Mouse (Mus musculus) kidney, postnatal 0 days (tissue): ENCODE measurements around the gene Mical3. TPM values are rescaled to one million over a fixed set of nuclear protein-coding genes. Genes with fewer than 3 reads are reported as not detected.

Source experiments
- ATAC-seq: fragments of 200-750 bp; cut with Nextera tagmentation; replicated peaks from 2 replicates; pipeline ENCODE4 v1.8.0; 2017; ENCODE audit warnings: low read depth, moderate number of reproducible peaks, moderate TSS enrichment, moderate library complexity; ENCODE audit not compliant: low FRiP score
- DNase-seq: peaks from one replicate; pipeline ENCODE4 v3.0.0-alpha.2; 2016; ENCODE audit warnings: low spot score
- H3K27ac ChIP-seq: fragments of 300-500 bp; sonication (generic); 2 replicates; pipeline ENCODE4 v1.5.1; 2014; ENCODE audit warnings: mild to moderate bottlenecking
- H3K27me3 ChIP-seq: fragments of 300-500 bp; sonication (generic); 2 replicates; pipeline ENCODE4 v1.6.1; 2014; ENCODE audit warnings: low read length, mixed read lengths; ENCODE audit not compliant: insufficient read depth
- H3K36me3 ChIP-seq: fragments of 300-500 bp; sonication (generic); 2 replicates; pipeline ENCODE4 v1.6.1; 2014; ENCODE audit warnings: low read length, mixed read lengths; ENCODE audit not compliant: insufficient read depth
- H3K4me1 ChIP-seq: fragments of 300-500 bp; sonication (generic); replicated peaks from 2 replicates; pipeline ENCODE4 v1.6.1; 2014; ENCODE audit warnings: antibody characterized with exemption, low read length, mixed read lengths; ENCODE audit not compliant: insufficient read depth
- H3K4me2 ChIP-seq: fragments of 300-500 bp; sonication (generic); 2 replicates; pipeline ENCODE4 v1.6.1; 2014; ENCODE audit warnings: mild to moderate bottlenecking, low read length, moderate library complexity, mixed read lengths
- H3K4me3 ChIP-seq: fragments of 300-500 bp; sonication (generic); replicated peaks from 2 replicates; pipeline ENCODE4 v1.5.1; 2014; ENCODE audit warnings: low read depth, low read length
- H3K9ac ChIP-seq: fragments of 300-500 bp; sonication (generic); 2 replicates; pipeline ENCODE4 v1.6.1; 2014; ENCODE audit warnings: low read depth, low read length
- H3K9me3 ChIP-seq: fragments of 300-500 bp; sonication (generic); replicated peaks from 2 replicates; pipeline ENCODE4 v1.6.1; 2016; ENCODE audit warnings: low read length, inconsistent platforms, mixed read lengths
- CTCF ChIP-seq: IDR thresholded peaks from 2 replicates; pipeline ENCODE4 v1.5.1; 2016; ENCODE audit warnings: antibody characterized with exemption, low read depth, mild to moderate bottlenecking, moderate library complexity
- WGBS: fragments of 180-500 bp; shearing (Covaris S2); extraction: QIAGEN DNeasy Blood & Tissue Kit; methylation state at CpG from one replicate; pipeline ENCODE4 v1.1.7; 2014; 5-methylcytosine and 5-hydroxymethylcytosine counted together
- polyA plus RNA-seq: library from polyadenylated mRNA; unstranded; fragments of >200 nt; fragmentation: Nextera tagmentation; extraction: Ambion mirVana; gene quantifications from 2 replicates; pipeline ENCODE4 v1.2.1, GENCODE M21; 2015

Mical3 gene
- polyA plus RNA-seq, 1 experiment from 2014 or later = 6.0 TPM

- no peaks in the 10 kb centered on the region for H3K36me3 ChIP-seq
- peaks cover 30% of the 10 kb centered on the region for H3K4me1 ChIP-seq
- DNase-seq (no peak), ATAC-seq (peak; percentile 26; the same call in 1 of the 2 replicates)
- H3K4me2 ChIP-seq = no peak overlapping the region
- TF ChIP-seq CTCF = no peak
- 75% methylated on average over 17 of the region's 17 CpGs for WGBS
- H3K9ac ChIP-seq = no peak overlapping the region
- no peaks in the 10 kb centered on the region for H3K9me3 ChIP-seq
- peak overlapping the region; percentile 82 for H3K27ac ChIP-seq
- H3K4me3 ChIP-seq = no peak overlapping the region
- no peaks in the 10 kb centered on the region for H3K27me3 ChIP-seq
Observed at GRCm38 (mm10) chr6:121062891-121063408, 67.8 kb downstream of the Mical3 start.

- no peaks in the 10 kb centered on the region for H3K9me3 ChIP-seq
- no peak for TF ChIP-seq CTCF
- no peak overlapping the region for H3K4me3 ChIP-seq
- no peaks in the 10 kb centered on the region for H3K36me3 ChIP-seq
- DNase-seq = no peak
- no peak overlapping the region for H3K27ac ChIP-seq
- H3K4me2 ChIP-seq = no peak overlapping the region
- peaks cover 17% of the 10 kb centered on the region for H3K4me1 ChIP-seq
- H3K27me3 ChIP-seq = no peaks in the 10 kb centered on the region
- ATAC-seq = no peak
- 81% methylated on average over 2 of the region's 2 CpGs for WGBS
- no peak overlapping the region for H3K9ac ChIP-seq
Observed at GRCm38 (mm10) chr6:121058039-121058438, 72.8 kb downstream of the Mical3 start.

GRCm38 (mm10) chr6:121057181-121057956 lies 73.4 kb downstream of the Mical3 start:
- ATAC-seq = 0 out of 2 replicates have a peak, but pooled peaks have one; percentile 27
- 48% methylated on average over 22 of the region's 22 CpGs for WGBS
- no peak overlapping the region for H3K4me2 ChIP-seq
- peaks cover 14% of the 10 kb centered on the region for H3K4me1 ChIP-seq
- DNase-seq = no peak
- H3K4me3 ChIP-seq = no peak overlapping the region
- no peak overlapping the region for H3K9ac ChIP-seq
- no peaks in the 10 kb centered on the region for H3K9me3 ChIP-seq
- no peaks in the 10 kb centered on the region for H3K27me3 ChIP-seq
- no peaks in the 10 kb centered on the region for H3K36me3 ChIP-seq
- 0 out of 2 replicates have a peak overlapping the region, but pooled peaks have one; percentile 8 for H3K27ac ChIP-seq
- no peak for TF ChIP-seq CTCF

- Histone ChIP-seq H3K36me3 (no peaks in the 10 kb centered on the region), H3K4me3 (no peak overlapping the region), H3K27ac (no peak overlapping the region), H3K27me3 (no peaks in the 10 kb centered on the region), H3K4me2 (no peak overlapping the region), H3K9ac (no peak overlapping the region), H3K4me1 (peaks cover 16% of the 10 kb centered on the region; the same call in 1 of the 2 replicates), H3K9me3 (no peaks in the 10 kb centered on the region)
- no peak for DNase-seq
- 49% methylated on average over 3 of the region's 3 CpGs for WGBS
- no peak for TF ChIP-seq CTCF
- ATAC-seq = no peak
Observed at GRCm38 (mm10) chr6:121055496-121055895, 75.3 kb downstream of the Mical3 start.

GRCm38 (mm10) chr6:121054908-121055307 lies 75.9 kb downstream of the Mical3 start:
- H3K4me3 ChIP-seq = no peak overlapping the region
- ATAC-seq (no peak), DNase-seq (no peak)
- no peak overlapping the region for H3K9ac ChIP-seq
- peaks cover 21% of the 10 kb centered on the region for H3K4me1 ChIP-seq
- no peak overlapping the region for H3K4me2 ChIP-seq
- no peaks in the 10 kb centered on the region for H3K27me3 ChIP-seq
- H3K36me3 ChIP-seq = no peaks in the 10 kb centered on the region
- H3K9me3 ChIP-seq = no peaks in the 10 kb centered on the region
- WGBS = 84% methylated on average over 9 of the region's 9 CpGs
- TF ChIP-seq CTCF = no peak
- no peak overlapping the region for H3K27ac ChIP-seq

- peaks cover 26% of the 10 kb centered on the region for H3K4me1 ChIP-seq
- H3K27ac ChIP-seq = no peak overlapping the region
- H3K36me3 ChIP-seq = no peaks in the 10 kb centered on the region
- no peak overlapping the region for H3K9ac ChIP-seq
- H3K4me2 ChIP-seq = no peak overlapping the region
- no peaks in the 10 kb centered on the region for H3K9me3 ChIP-seq
- H3K27me3 ChIP-seq = no peaks in the 10 kb centered on the region
- DNase-seq (no peak), ATAC-seq (no peak)
- no peak for TF ChIP-seq CTCF
- WGBS = 73% methylated on average over 3 of the region's 3 CpGs
- no peak overlapping the region for H3K4me3 ChIP-seq
Observed at GRCm38 (mm10) chr6:121054340-121054739, 76.5 kb downstream of the Mical3 start.
